Mouse (Mus musculus) olfactory bulb, adult 2 months (tissue): Measurements from ENCODE around the gene Ears2.

ENCODE experiments used
- CTCF ChIP-seq: fragments of 200-500 bp; IDR thresholded peaks from 2 replicates; pipeline ENCODE4 v1.5.1; 2012; ENCODE audit warnings: low read depth, mild to moderate bottlenecking, low read length, moderate library complexity; ENCODE audit not compliant: insufficient read depth
- POLR2A ChIP-seq: fragments of 200-500 bp; IDR thresholded peaks from 2 replicates; pipeline ENCODE4 v1.6.1; 2012; ENCODE audit warnings: mild to moderate bottlenecking, low read depth, low read length, moderate library complexity; ENCODE audit not compliant: insufficient read depth

DNA sequence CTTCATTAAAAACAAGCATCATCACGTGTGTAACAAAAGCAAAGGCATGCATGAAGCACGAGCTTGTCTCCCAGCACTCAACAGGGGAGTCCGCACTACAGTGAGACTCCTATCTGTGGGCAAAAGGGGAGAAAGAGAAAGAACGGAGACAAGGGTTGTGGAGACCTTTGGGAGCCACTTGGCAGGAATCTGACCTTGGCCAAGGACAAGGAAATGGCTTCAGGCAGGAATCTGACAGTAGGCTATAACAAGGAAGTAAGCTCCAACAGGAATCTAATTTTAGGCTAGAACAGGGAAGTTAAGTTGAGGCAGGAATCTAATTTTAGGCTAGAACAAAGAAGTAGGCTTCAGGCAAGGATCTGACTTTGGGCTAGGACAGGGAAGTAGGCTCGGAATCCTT, 71.1 kb downstream of the Ears2 start:
- TF ChIP-seq CTCF: no peak
- TF ChIP-seq POLR2A: no peak
